Mouse (Mus musculus): ENCODE measurements around the gene Ly6g6c.

DNA sequence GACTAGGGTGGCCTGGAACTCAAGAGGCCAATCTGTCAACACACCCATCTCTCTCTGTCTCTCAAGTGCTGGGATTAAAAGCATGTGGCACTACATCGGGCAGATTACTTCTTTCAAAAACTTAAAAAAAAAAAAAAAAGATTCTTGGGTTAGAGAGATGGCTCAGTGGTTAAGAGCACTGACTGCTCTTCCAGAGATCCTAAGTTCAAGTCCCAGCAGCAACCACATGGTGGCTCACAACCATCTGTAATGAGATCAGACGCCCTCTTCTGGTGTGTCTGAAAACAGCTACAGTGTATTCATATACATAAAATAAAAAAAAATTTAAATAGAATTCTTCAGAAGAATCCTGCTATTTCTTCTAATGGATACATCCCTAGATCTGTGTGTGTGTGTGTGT, 23.0 kb downstream of the Ly6g6c start:
- TF ChIP-seq GATA1 (IDR thresholded peaks at IDR 0.05; ENCODE audit: low read length) = no peak
- no peak for TF ChIP-seq TAL1 (IDR thresholded peaks at IDR 0.05; ENCODE audit: low read length)

All from erythroblast, embryonic 14.5 days (primary cell).